Mouse (Mus musculus) neural tube, embryonic 11.5 days (tissue): ENCODE measurements around the gene Dyrk1a. TPM values are rescaled to one million over a fixed set of nuclear protein-coding genes. Genes with fewer than 3 reads are reported as not detected.

Experiments
- ATAC-seq: fragments of 200-750 bp; cut with Nextera tagmentation; 2 replicates; pipeline ENCODE4 v1.8.0; 2017; ENCODE audit warnings: moderate number of reproducible peaks, mild to moderate bottlenecking, moderate TSS enrichment, moderate library complexity; ENCODE audit not compliant: insufficient read depth, low FRiP score, low TSS enrichment
- DNase-seq: peaks from one replicate; pipeline ENCODE4 v3.0.0-alpha.2; 2015; ENCODE audit warnings: low spot score
- H3K27ac ChIP-seq: fragments of 300-500 bp; sonication (generic); 2 replicates; pipeline ENCODE4 v1.5.1; 2014; ENCODE audit warnings: low read depth, mild to moderate bottlenecking, low read length
- H3K27me3 ChIP-seq: fragments of 300-500 bp; sonication (generic); 2 replicates; pipeline ENCODE4 v1.6.1; 2014; ENCODE audit warnings: mild to moderate bottlenecking, low read length, mixed read lengths; ENCODE audit not compliant: control insufficient read depth, insufficient read depth
- H3K36me3 ChIP-seq: fragments of 300-500 bp; sonication (generic); 2 replicates; pipeline ENCODE4 v1.6.1; 2014; ENCODE audit warnings: mild to moderate bottlenecking, low read length, moderate library complexity, mixed read lengths; ENCODE audit not compliant: control insufficient read depth, insufficient read depth
- H3K4me1 ChIP-seq: fragments of 300-500 bp; sonication (generic); 2 replicates; pipeline ENCODE4 v1.6.1; 2014; ENCODE audit warnings: low read length, mixed read lengths; ENCODE audit not compliant: control insufficient read depth, insufficient read depth
- H3K4me2 ChIP-seq: fragments of 300-500 bp; sonication (generic); 2 replicates; pipeline ENCODE4 v1.6.1; 2014; ENCODE audit warnings: low read depth, mild to moderate bottlenecking, moderate library complexity
- H3K4me3 ChIP-seq: fragments of 300-500 bp; sonication (generic); 2 replicates; pipeline ENCODE4 v1.5.1; 2014; ENCODE audit warnings: low read depth, low read length
- H3K9ac ChIP-seq: fragments of 300-500 bp; sonication (generic); 2 replicates; pipeline ENCODE4 v1.6.1; 2014; ENCODE audit warnings: mild to moderate bottlenecking, low read length
- H3K9me3 ChIP-seq: fragments of 300-500 bp; sonication (generic); 2 replicates; pipeline ENCODE4 v1.6.1; 2016; ENCODE audit warnings: low read length; ENCODE audit not compliant: control insufficient read depth
- WGBS: fragments of 180-500 bp; shearing (Covaris S2); extraction: QIAGEN DNeasy Blood & Tissue Kit; methylation state at CpG from one replicate; pipeline ENCODE4 v1.1.7; 2014; 5-methylcytosine and 5-hydroxymethylcytosine counted together
- polyA plus RNA-seq: library from polyadenylated mRNA; unstranded; fragments of >200 nt; fragmentation: Nextera tagmentation; extraction: Ambion mirVana; gene quantifications from 2 replicates; pipeline ENCODE4 v1.2.1, GENCODE M21; 2014

The Dyrk1a gene
- polyA plus RNA-seq, 1 experiment from 2014 or later, result 12.1 TPM

GRCm38 (mm10) chr16:94533679-94534078, 36.1 kb upstream of the Dyrk1a start:
- WGBS, result 85% methylated on average over 6 of the region's 6 CpGs
- DNase-seq, result no peak
- no peak overlapping the region for H3K4me2 ChIP-seq
- H3K36me3 ChIP-seq, result no peaks in the 10 kb centered on the region
- no peaks in the 10 kb centered on the region for H3K4me1 ChIP-seq
- H3K9ac ChIP-seq, result no peak overlapping the region
- H3K9me3 ChIP-seq, result no peaks in the 10 kb centered on the region
- no peak overlapping the region for H3K27ac ChIP-seq
- no peak overlapping the region for H3K4me3 ChIP-seq
- no peak for ATAC-seq
- no peaks in the 10 kb centered on the region for H3K27me3 ChIP-seq

GRCm38 (mm10) chr16:94535716-94536115, 34.1 kb upstream of the Dyrk1a start:
- no peak overlapping the region for H3K4me2 ChIP-seq
- DNase-seq (no peak), ATAC-seq (no peak)
- no peak overlapping the region for H3K4me3 ChIP-seq
- 90% methylated on average over 5 of the region's 5 CpGs for WGBS
- H3K27me3 ChIP-seq, result no peaks in the 10 kb centered on the region
- H3K9me3 ChIP-seq, result no peaks in the 10 kb centered on the region
- no peak overlapping the region for H3K27ac ChIP-seq
- H3K36me3 ChIP-seq, result no peaks in the 10 kb centered on the region
- no peak overlapping the region for H3K9ac ChIP-seq
- H3K4me1 ChIP-seq, result no peaks in the 10 kb centered on the region

- ATAC-seq, result no peak
- no peak overlapping the region for H3K9ac ChIP-seq
- WGBS, result 65% methylated on average over 7 of the region's 7 CpGs
- no peak overlapping the region for H3K4me3 ChIP-seq
- no peak for DNase-seq
- no peaks in the 10 kb centered on the region for H3K4me1 ChIP-seq
- H3K4me2 ChIP-seq, result no peak overlapping the region
- H3K27ac ChIP-seq, result no peak overlapping the region
- H3K9me3 ChIP-seq, result no peaks in the 10 kb centered on the region
- H3K36me3 ChIP-seq, result no peaks in the 10 kb centered on the region
- H3K27me3 ChIP-seq, result no peaks in the 10 kb centered on the region
Observed at GRCm38 (mm10) chr16:94536417-94537158, 33.2 kb upstream of the Dyrk1a start.

- H3K9ac ChIP-seq, result no peak overlapping the region
- no peak for ATAC-seq
- H3K4me3 ChIP-seq, result no peak overlapping the region
- H3K27me3 ChIP-seq, result no peaks in the 10 kb centered on the region
- H3K27ac ChIP-seq, result no peak overlapping the region
- WGBS, result 16% methylated on average over 9 of the region's 9 CpGs
- DNase-seq, result no peak
- no peaks in the 10 kb centered on the region for H3K9me3 ChIP-seq
- no peaks in the 10 kb centered on the region for H3K36me3 ChIP-seq
- H3K4me1 ChIP-seq, result no peaks in the 10 kb centered on the region
- H3K4me2 ChIP-seq, result no peak overlapping the region
Observed at GRCm38 (mm10) chr16:94537159-94537527, 32.7 kb upstream of the Dyrk1a start.

GRCm38 (mm10) chr16:94540140-94540539, 29.7 kb upstream of the Dyrk1a start:
- H3K36me3 ChIP-seq, result no peaks in the 10 kb centered on the region
- ATAC-seq (no peak), DNase-seq (no peak)
- no peak overlapping the region for H3K4me3 ChIP-seq
- H3K4me2 ChIP-seq, result no peak overlapping the region
- H3K27ac ChIP-seq, result no peak overlapping the region
- H3K4me1 ChIP-seq, result no peaks in the 10 kb centered on the region
- H3K9ac ChIP-seq, result no peak overlapping the region
- H3K27me3 ChIP-seq, result no peaks in the 10 kb centered on the region
- WGBS, result 97% methylated on average over 9 of the region's 9 CpGs
- no peaks in the 10 kb centered on the region for H3K9me3 ChIP-seq

- Histone ChIP-seq H3K27me3 (no peaks in the 10 kb centered on the region), H3K9me3 (no peaks in the 10 kb centered on the region), H3K9ac (no peak overlapping the region), H3K27ac (no peak overlapping the region), H3K4me3 (no peak overlapping the region), H3K4me2 (no peak overlapping the region), H3K36me3 (no peaks in the 10 kb centered on the region), H3K4me1 (no peaks in the 10 kb centered on the region)
- ATAC-seq, result no peak
- 92% methylated on average over 8 of the region's 8 CpGs for WGBS
- no peak for DNase-seq
Observed at GRCm38 (mm10) chr16:94542898-94543297, 26.9 kb upstream of the Dyrk1a start.

- H3K36me3 ChIP-seq, result no peaks in the 10 kb centered on the region
Observed at GRCm38 (mm10) chr16:94544540-94545105, 25.2 kb upstream of the Dyrk1a start.

GRCm38 (mm10) chr16:94545781-94546562, 23.8 kb upstream of the Dyrk1a start:
- Histone ChIP-seq H3K36me3 (no peaks in the 10 kb centered on the region), H3K9ac (no peak overlapping the region), H3K4me1 (no peaks in the 10 kb centered on the region), H3K4me2 (no peak overlapping the region), H3K9me3 (no peaks in the 10 kb centered on the region), H3K27me3 (no peaks in the 10 kb centered on the region), H3K4me3 (no peak overlapping the region), H3K27ac (no peak overlapping the region)
- DNase-seq, result no peak
- no peak for ATAC-seq
- WGBS, result 53% methylated on average over 8 of the region's 8 CpGs

More at GRCm38 (mm10) chr16:94544540-94545105, 25.2 kb upstream of the Dyrk1a start:
- Histone ChIP-seq H3K4me3 (no peak overlapping the region), H3K9me3 (no peaks in the 10 kb centered on the region), H3K4me2 (no peak overlapping the region), H3K27ac (no peak overlapping the region), H3K27me3 (no peaks in the 10 kb centered on the region), H3K4me1 (no peaks in the 10 kb centered on the region), H3K9ac (no peak overlapping the region)
- DNase-seq, result no peak
- 50% methylated on average over 11 of the region's 11 CpGs for WGBS
- no peak for ATAC-seq
